Mouse (Mus musculus): ENCODE data around the gene Prune2. TPM values are rescaled to one million over a fixed set of nuclear protein-coding genes. Genes with fewer than 3 reads are reported as not detected.

Prune2 gene
- total RNA-seq, 2 experiments from 2014 or later, result 22.6 to 25.2 TPM

GRCm38 (mm10) chr19:17108782-17109181 lies 152.9 kb downstream of the Prune2 start:
- DNase-seq, result no peak
- intact Hi-C loops (cut with DNase I), result no loop called here

GRCm38 (mm10) chr19:17124034-17124735 lies 168.3 kb downstream of the Prune2 start:
- DNase-seq, result peak; percentile 61 to 65
- intact Hi-C loops (cut with DNase I), result loop anchor here (1.0 to 10.0 kb wide), 3 partner anchors 241 to 1421 kb away; no protein-coding TSS in a partner anchor

DNA sequence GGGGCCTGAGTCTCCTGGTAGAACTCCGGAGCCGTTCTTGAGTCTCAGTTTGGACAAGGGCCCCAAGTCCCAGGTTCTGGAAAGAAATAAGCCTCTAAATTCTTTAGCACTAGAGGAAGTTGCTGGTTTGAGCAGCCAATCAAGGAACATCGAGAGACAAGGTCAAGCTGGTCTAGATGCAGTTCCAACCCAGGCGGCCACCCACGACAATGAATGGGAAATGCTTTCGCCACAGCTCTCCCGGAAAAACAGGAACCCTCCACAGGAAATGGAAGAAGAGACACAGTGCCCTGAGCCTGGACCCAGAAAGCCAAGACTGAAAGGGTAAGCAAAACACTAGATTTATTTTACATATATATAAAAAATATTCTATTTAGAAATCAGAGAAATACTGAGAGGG lies 169.5 kb downstream of the Prune2 start:
- DNase-seq, result no peak
- intact Hi-C loops (cut with DNase I), result loop anchor here (2.0 to 10.0 kb wide), 2 partner anchors 239 to 1419 kb away; no protein-coding TSS in a partner anchor

DNA sequence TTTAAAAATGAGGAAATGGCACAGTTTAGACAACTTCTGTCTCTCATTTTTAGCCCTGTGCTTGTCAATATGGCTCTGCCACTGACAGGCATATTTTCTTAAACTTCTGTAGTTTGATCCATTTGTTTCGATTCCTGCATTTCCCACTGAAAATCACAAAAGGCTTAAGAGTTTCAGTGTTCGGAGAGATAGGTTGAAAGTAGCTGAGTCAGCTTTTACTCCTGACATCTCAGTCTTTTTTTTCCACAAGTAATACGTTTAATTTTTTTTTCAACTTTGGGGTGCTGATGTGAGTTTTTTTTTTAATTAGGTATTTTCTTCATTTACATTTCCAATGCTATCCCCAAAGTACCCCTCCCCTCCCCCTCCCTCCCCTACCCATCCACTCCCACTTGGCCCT lies 174.6 kb downstream of the Prune2 start:
- DNase-seq, result no peak
- intact Hi-C loops (cut with DNase I), result no loop called here

DNA sequence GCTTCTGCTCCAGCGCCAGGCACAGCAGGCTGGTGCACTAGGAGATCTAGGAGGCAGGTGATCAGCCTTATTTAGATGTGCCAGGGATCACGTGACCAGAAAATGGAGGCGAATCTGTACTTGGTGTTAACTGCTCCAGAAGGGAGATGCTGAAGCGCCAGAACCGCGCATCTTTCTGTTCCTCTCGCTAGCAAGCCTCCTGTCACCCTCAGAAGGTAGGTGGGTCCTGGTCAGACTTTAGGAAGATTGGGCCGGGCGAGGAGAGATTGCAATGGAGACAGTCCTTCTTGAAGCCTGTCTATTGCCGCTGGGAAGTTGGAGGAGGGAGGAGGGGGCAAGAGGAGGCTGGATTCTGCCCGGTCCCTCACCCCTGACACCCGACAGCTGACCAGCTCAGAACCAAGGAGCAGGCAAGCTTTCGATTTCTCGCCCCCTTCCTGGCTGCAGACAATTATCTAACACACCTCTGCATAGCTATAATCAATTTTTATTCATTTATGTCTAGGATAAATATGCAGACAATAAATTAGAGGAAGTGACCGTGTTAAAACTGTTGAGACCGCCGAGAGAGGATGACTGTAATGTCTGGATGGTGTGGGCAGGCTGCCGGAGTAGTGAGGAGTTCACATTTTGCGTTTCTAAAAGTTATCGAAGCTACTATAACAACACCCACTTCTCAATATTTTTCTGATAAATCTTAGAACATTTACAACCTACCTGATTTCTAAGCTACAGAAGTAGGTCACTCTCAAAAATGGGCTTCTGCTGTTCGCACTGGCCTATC lies 181.0 kb downstream of the Prune2 start:
- intact Hi-C loops (cut with DNase I), result no loop called here
- DNase-seq, result peak; percentile 16 to 21

GRCm38 (mm10) chr19:17137656-17138055 lies 181.7 kb downstream of the Prune2 start:
- intact Hi-C loops (cut with DNase I), result no loop called here
- no peak for DNase-seq

GRCm38 (mm10) chr19:17138144-17138915 lies 182.4 kb downstream of the Prune2 start:
- no peak for DNase-seq
- intact Hi-C loops (cut with DNase I), result no loop called here

DNA sequence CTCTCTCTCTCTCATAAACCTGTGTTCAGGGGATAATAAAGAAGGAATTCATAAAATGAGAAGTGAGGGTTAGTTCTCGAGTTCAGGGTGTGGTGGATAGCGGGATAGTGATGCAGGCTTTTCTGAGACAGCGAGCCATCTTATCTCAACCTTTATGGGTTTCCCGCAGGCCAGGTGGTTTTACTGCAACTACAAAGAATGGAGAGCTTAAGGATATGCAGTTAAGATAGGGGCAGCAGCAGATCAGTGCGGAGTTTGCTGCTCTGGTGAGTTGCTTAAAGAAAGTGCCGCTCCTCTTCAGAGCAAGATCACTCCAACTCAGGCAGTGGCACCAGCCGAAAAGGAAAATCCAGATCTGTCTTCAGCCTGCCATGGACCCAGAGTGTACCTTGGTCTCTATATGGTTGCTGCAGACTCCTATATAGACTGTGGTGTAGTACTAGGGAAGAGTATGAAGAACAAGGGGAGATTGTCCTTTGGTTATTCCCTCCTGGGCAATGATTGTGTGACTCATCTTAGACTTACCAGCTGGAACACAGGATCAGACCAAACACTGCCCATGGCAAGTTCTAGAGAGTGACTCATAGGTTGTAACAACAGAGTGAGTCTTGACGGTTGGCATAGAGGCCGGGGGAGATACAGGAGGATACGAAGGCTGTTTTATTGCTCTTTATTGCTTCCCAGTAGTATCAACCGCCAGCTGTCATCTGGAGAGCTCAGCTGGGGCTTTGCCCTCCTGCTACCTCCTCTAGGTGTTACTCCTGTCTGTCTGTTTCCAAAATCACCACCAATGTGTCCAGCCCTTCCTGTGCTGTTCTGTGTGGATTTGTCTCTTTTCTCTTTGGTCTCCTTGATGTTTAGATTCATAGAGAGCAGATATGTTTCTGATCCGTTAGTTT lies 184.3 kb downstream of the Prune2 start:
- intact Hi-C loops (cut with DNase I), result no loop called here

GRCm38 (mm10) chr19:17143245-17143644 lies 187.3 kb downstream of the Prune2 start:
- intact Hi-C loops (cut with DNase I), result no loop called here
- DNase-seq, result no peak

More for the DNA sequence above, 184.3 kb downstream of the Prune2 start:
- DNase-seq, result no peak

DNA sequence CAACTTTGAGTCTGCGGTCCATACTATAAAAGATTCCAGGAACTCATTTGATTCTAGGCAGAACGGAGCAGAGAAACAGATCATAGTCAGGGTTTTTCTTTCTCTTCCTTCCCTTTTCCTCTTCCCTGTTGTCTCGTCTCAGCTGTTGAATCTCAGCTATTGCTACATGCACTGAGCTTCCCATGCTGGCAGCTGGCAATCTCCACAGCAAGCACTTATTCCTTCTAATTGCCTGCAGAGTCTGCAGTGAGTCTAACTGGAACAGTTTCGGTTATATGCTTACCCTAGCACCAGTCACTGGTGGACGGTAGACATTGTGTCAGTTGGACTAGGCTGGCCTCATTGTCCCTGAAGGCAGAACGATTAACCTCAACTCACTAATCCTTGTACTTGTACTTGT lies 188.3 kb downstream of the Prune2 start:
- peak in 1 of 2 experiments; percentile 14 for DNase-seq
- intact Hi-C loops (cut with DNase I), result no loop called here

- no peak for DNase-seq
- intact Hi-C loops (cut with DNase I), result no loop called here
Measured at GRCm38 (mm10) chr19:17150064-17150463, 194.1 kb downstream of the Prune2 start.

DNA sequence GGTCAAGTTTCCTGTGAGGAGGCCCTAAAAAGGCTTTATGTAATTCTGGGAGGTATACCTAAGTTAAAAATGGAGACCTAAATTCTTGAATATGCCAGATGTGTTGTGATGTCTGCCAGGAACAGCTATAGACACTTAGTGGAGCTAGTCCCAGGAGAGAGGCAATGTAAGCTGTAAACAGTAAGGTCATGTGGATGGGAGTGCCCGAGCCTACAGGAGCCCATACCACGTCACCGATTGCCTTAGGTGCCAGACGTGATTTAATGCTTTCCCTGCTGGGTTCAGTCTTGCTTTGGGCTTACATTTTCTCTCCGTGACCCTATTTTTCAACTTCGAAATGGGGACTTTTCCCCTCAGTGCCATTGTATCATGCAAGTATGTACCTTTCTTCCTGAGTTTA lies 195.9 kb downstream of the Prune2 start:
- no peak for DNase-seq
- intact Hi-C loops (cut with DNase I), result no loop called here

DNA sequence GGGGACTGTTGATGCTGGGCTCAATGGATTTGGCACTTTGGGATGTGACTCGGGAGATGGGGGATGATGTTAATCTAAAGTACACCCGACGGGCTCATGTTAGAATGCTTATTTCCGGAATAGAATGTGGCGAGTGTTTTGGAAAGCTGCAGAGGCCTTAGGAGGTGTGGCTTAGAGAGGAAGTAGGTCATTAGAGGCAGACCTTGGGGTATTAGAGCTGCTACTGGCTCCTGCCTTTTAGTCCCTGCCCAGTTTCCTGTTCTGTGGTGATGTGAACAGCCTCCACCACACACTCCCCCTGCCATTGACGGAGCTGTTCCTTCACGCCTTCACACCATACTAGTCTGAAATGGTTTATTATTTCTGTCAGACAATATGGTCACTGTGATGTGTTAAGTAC lies 196.5 kb downstream of the Prune2 start:
- intact Hi-C loops (cut with DNase I), result no loop called here
- no peak for DNase-seq

GRCm38 (mm10) chr19:17153911-17154639 lies 198.2 kb downstream of the Prune2 start:
- intact Hi-C loops (cut with DNase I), result no loop called here
- DNase-seq, result no peak

GRCm38 (mm10) chr19:17155216-17155615 lies 199.3 kb downstream of the Prune2 start:
- intact Hi-C loops (cut with DNase I), result no loop called here
- no peak for DNase-seq

- DNase-seq, result peak in 1 of 2 experiments; percentile 13
- intact Hi-C loops (cut with DNase I), result loop anchor here (5.0 kb wide), 2 partner anchors 198 to 233 kb away; partner anchors contain the start of gene Rfk
Measured at GRCm38 (mm10) chr19:17159676-17160075, 203.8 kb downstream of the Prune2 start.

GRCm38 (mm10) chr19:17160231-17160630 lies 204.3 kb downstream of the Prune2 start:
- intact Hi-C loops (cut with DNase I), result loop anchor here (5.0 kb wide), 2 partner anchors 197 to 232 kb away; partner anchors contain the start of gene Rfk
- DNase-seq, result no peak

- intact Hi-C loops (cut with DNase I), result loop anchor here (5.0 kb wide), 2 partner anchors 194 to 229 kb away; partner anchors contain the start of gene Rfk
- DNase-seq, result peak; percentile 52 to 56
Measured at GRCm38 (mm10) chr19:17163511-17163953, 207.6 kb downstream of the Prune2 start.

DNA sequence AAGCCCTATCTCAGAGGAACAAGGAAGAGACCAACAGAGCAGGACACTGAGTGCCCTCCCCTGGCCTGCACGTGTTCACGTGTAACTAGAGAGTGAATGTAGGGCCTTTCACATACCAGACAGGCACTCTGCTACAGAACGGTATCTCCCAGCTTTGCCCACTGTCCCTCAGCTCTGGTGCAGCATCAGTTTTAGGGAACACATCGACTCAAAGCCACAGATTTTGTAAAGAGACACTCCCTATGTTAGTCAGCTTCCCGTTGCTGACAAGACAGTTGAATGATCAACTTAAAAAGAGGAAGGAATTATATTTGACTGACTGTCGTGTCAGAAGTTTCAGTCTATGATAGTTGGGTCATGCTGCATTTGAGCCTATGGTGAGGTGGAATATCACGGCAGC lies 210.4 kb downstream of the Prune2 start:
- intact Hi-C loops (cut with DNase I), result no loop called here
- DNase-seq, result peak in 1 of 2 experiments; percentile 7
